Mouse (Mus musculus) hindbrain, embryonic 11.5 days (tissue): ENCODE measurements at regions not wholly inside any gene's neighbourhood (a gene's known extent, or its start where the extent isn't known, plus 50 kb on each side); places are given as distances from the start of the nearest gene placed in this dataset.
A peak's percentile ranks its signal among the peaks of the same experiment; 100 is the strongest.

Source experiments
- ATAC-seq: fragments of 200-750 bp; cut with Nextera tagmentation; 2 replicates; pipeline ENCODE4 v1.8.0; 2017; ENCODE audit warnings: mild to moderate bottlenecking, moderate TSS enrichment, moderate library complexity; ENCODE audit not compliant: low FRiP score
- DNase-seq: peaks from one replicate; pipeline ENCODE4 v3.0.0-alpha.2; 2015; ENCODE audit warnings: low spot score
- H3K27ac ChIP-seq: fragments of 300-500 bp; sonication (generic); 2 replicates; pipeline ENCODE4 v1.5.1; 2014; ENCODE audit warnings: mild to moderate bottlenecking, low read depth, low read length
- H3K27me3 ChIP-seq: fragments of 300-500 bp; sonication (generic); 2 replicates; pipeline ENCODE4 v1.6.1; 2014; ENCODE audit warnings: mild to moderate bottlenecking, low read length, moderate library complexity, mixed read lengths; ENCODE audit not compliant: control insufficient read depth, insufficient read depth
- H3K36me3 ChIP-seq: fragments of 300-500 bp; sonication (generic); 2 replicates; pipeline ENCODE4 v1.6.1; 2014; ENCODE audit warnings: mild to moderate bottlenecking, low read length, moderate library complexity, mixed read lengths; ENCODE audit not compliant: control insufficient read depth, insufficient read depth
- H3K4me1 ChIP-seq: fragments of 300-500 bp; sonication (generic); replicated peaks from 2 replicates; pipeline ENCODE4 v1.6.1; 2014; ENCODE audit warnings: low read length, mixed read lengths; ENCODE audit not compliant: control insufficient read depth, insufficient read depth
- H3K4me2 ChIP-seq: fragments of 300-500 bp; sonication (generic); replicated peaks from 2 replicates; pipeline ENCODE4 v1.6.1; 2014; ENCODE audit warnings: mild to moderate bottlenecking, low read depth, low read length
- H3K4me3 ChIP-seq: fragments of 300-500 bp; sonication (generic); 2 replicates; pipeline ENCODE4 v1.5.1; 2014; ENCODE audit warnings: low read depth, low read length
- H3K9ac ChIP-seq: fragments of 300-500 bp; sonication (generic); 2 replicates; pipeline ENCODE4 v1.6.1; 2014; ENCODE audit warnings: low read depth, low read length
- H3K9me3 ChIP-seq: fragments of 300-500 bp; sonication (generic); 2 replicates; pipeline ENCODE4 v1.6.1; 2016; ENCODE audit warnings: low read length; ENCODE audit not compliant: control insufficient read depth
- WGBS: fragments of 180-500 bp; shearing (Covaris S2); extraction: QIAGEN DNeasy Blood & Tissue Kit; methylation state at CpG from one replicate; pipeline ENCODE4 v1.1.7; 2014; 5-methylcytosine and 5-hydroxymethylcytosine counted together

- WGBS = 73% methylated on average over 6 of the region's 6 CpGs
- no peak overlapping the region for H3K27ac ChIP-seq
- no peak overlapping the region for H3K4me2 ChIP-seq
- no peaks in the 10 kb centered on the region for H3K36me3 ChIP-seq
- no peaks in the 10 kb centered on the region for H3K4me1 ChIP-seq
- ATAC-seq (no peak), DNase-seq (no peak)
- no peaks in the 10 kb centered on the region for H3K27me3 ChIP-seq
- no peaks in the 10 kb centered on the region for H3K9me3 ChIP-seq
- H3K4me3 ChIP-seq = no peak overlapping the region
- no peak overlapping the region for H3K9ac ChIP-seq
Measured at GRCm38 (mm10) chr10:125743181-125743580, 222.8 kb upstream of the Lrig3 start.

- 71% methylated on average over 6 of the region's 6 CpGs for WGBS
- Histone ChIP-seq H3K4me3 (no peak overlapping the region), H3K4me1 (no peaks in the 10 kb centered on the region), H3K4me2 (no peak overlapping the region), H3K27me3 (no peaks in the 10 kb centered on the region), H3K9me3 (no peaks in the 10 kb centered on the region), H3K9ac (no peak overlapping the region), H3K36me3 (no peaks in the 10 kb centered on the region), H3K27ac (no peak overlapping the region)
- DNase-seq (no peak), ATAC-seq (no peak)
Measured at GRCm38 (mm10) chr10:125749031-125749585, 216.9 kb upstream of the Lrig3 start.

GRCm38 (mm10) chr10:125752506-125753218, 213.3 kb upstream of the Lrig3 start:
- WGBS = 80% methylated on average over 10 of the region's 10 CpGs
- ATAC-seq = no peak
- H3K9me3 ChIP-seq = no peaks in the 10 kb centered on the region

GRCm38 (mm10) chr10:125759171-125759570, 206.8 kb upstream of the Lrig3 start:
- WGBS = 95% methylated on average over 3 of the region's 3 CpGs
- H3K9ac ChIP-seq = no peak overlapping the region
- no peak for DNase-seq

More at GRCm38 (mm10) chr10:125752506-125753218, 213.3 kb upstream of the Lrig3 start:
- Histone ChIP-seq H3K4me3 (no peak overlapping the region), H3K4me1 (no peaks in the 10 kb centered on the region), H3K9ac (no peak overlapping the region), H3K27ac (no peak overlapping the region), H3K4me2 (no peak overlapping the region), H3K27me3 (no peaks in the 10 kb centered on the region), H3K36me3 (no peaks in the 10 kb centered on the region)
- no peak for DNase-seq

GRCm38 (mm10) chr10:125762367-125763068, 203.4 kb upstream of the Lrig3 start:
- H3K9ac ChIP-seq = no peak overlapping the region
- no peaks in the 10 kb centered on the region for H3K4me1 ChIP-seq
- WGBS = 81% methylated on average over 16 of the region's 16 CpGs
- H3K9me3 ChIP-seq = no peaks in the 10 kb centered on the region
- no peak for DNase-seq
- H3K27ac ChIP-seq = no peak overlapping the region
- ATAC-seq = no peak
- no peak overlapping the region for H3K4me3 ChIP-seq
- H3K4me2 ChIP-seq = no peak overlapping the region
- H3K36me3 ChIP-seq = no peaks in the 10 kb centered on the region
- H3K27me3 ChIP-seq = no peaks in the 10 kb centered on the region

More at GRCm38 (mm10) chr10:125759171-125759570, 206.8 kb upstream of the Lrig3 start:
- ATAC-seq = no peak
- no peak overlapping the region for H3K4me3 ChIP-seq
- H3K27me3 ChIP-seq = no peaks in the 10 kb centered on the region
- no peak overlapping the region for H3K4me2 ChIP-seq
- no peak overlapping the region for H3K27ac ChIP-seq
- H3K9me3 ChIP-seq = no peaks in the 10 kb centered on the region
- H3K4me1 ChIP-seq = no peaks in the 10 kb centered on the region
- H3K36me3 ChIP-seq = no peaks in the 10 kb centered on the region

GRCm38 (mm10) chr10:125764402-125765102, 201.4 kb upstream of the Lrig3 start:
- peak; percentile 65 for DNase-seq
- ATAC-seq = peak; percentile 33; the same call in 1 of the 2 replicates
- H3K9me3 ChIP-seq = no peaks in the 10 kb centered on the region
- no peak overlapping the region for H3K27ac ChIP-seq
- H3K4me2 ChIP-seq = no peak overlapping the region
- H3K9ac ChIP-seq = no peak overlapping the region
- no peaks in the 10 kb centered on the region for H3K4me1 ChIP-seq
- H3K4me3 ChIP-seq = no peak overlapping the region
- no peaks in the 10 kb centered on the region for H3K36me3 ChIP-seq
- 66% methylated on average over 10 of the region's 10 CpGs for WGBS
- H3K27me3 ChIP-seq = no peaks in the 10 kb centered on the region

GRCm38 (mm10) chr10:125765103-125765820, 200.7 kb upstream of the Lrig3 start:
- DNase-seq = no peak
- ATAC-seq = no peak
- H3K27ac ChIP-seq = no peak overlapping the region
- no peaks in the 10 kb centered on the region for H3K27me3 ChIP-seq
- H3K4me2 ChIP-seq = no peak overlapping the region
- H3K4me3 ChIP-seq = no peak overlapping the region
- H3K9ac ChIP-seq = no peak overlapping the region
- no peaks in the 10 kb centered on the region for H3K9me3 ChIP-seq
- H3K4me1 ChIP-seq = no peaks in the 10 kb centered on the region
- 78% methylated on average over 10 of the region's 10 CpGs for WGBS
- no peaks in the 10 kb centered on the region for H3K36me3 ChIP-seq

- no peak for ATAC-seq
- no peak overlapping the region for H3K4me2 ChIP-seq
- H3K27ac ChIP-seq = no peak overlapping the region
- H3K27me3 ChIP-seq = no peaks in the 10 kb centered on the region
- 71% methylated on average over 3 of the region's 3 CpGs for WGBS
- no peaks in the 10 kb centered on the region for H3K36me3 ChIP-seq
- no peak for DNase-seq
- H3K4me3 ChIP-seq = no peak overlapping the region
- H3K4me1 ChIP-seq = no peaks in the 10 kb centered on the region
- H3K9ac ChIP-seq = no peak overlapping the region
- no peaks in the 10 kb centered on the region for H3K9me3 ChIP-seq
Measured at GRCm38 (mm10) chr10:125768281-125768680, 197.7 kb upstream of the Lrig3 start.
